Mouse (Mus musculus) liver, adult 2 months (tissue): Measurements from ENCODE around the gene Gpr160. TPM values are rescaled to one million over a fixed set of nuclear protein-coding genes. Genes with fewer than 3 reads are reported as not detected.

ENCODE experiments used
- DNase-seq: peaks from one replicate; pipeline ENCODE4 v3.0.0-alpha.2; 2011; ENCODE audit warnings: low read depth, low spot score; ENCODE audit errors: extremely low read depth
- H3K27ac ChIP-seq: fragments of 200-500 bp; replicated peaks from 2 replicates; pipeline ENCODE4 v1.5.1; 2012; ENCODE audit warnings: low read depth, mild to moderate bottlenecking, control low read depth, inconsistent platforms, low read length; ENCODE audit not compliant: insufficient read depth
- H3K27me3 ChIP-seq: fragments of 200-500 bp; 2 replicates; pipeline ENCODE4 v1.6.1; 2012; ENCODE audit warnings: mild to moderate bottlenecking, moderate library complexity, low read length, inconsistent platforms; ENCODE audit not compliant: control insufficient read depth, insufficient read depth
- H3K36me3 ChIP-seq: fragments of 200-500 bp; 2 replicates; pipeline ENCODE4 v1.6.1; 2012; ENCODE audit warnings: low read length, inconsistent platforms; ENCODE audit not compliant: control insufficient read depth, insufficient read depth
- H3K4me1 ChIP-seq: fragments of 200-500 bp; 2 replicates; pipeline ENCODE4 v1.6.1; 2011; ENCODE audit warnings: low read length; ENCODE audit not compliant: control insufficient read depth, insufficient read depth
- H3K4me3 ChIP-seq: fragments of 200-500 bp; 2 replicates; pipeline ENCODE4 v1.5.1; 2011; ENCODE audit warnings: low read depth, mild to moderate bottlenecking, control low read depth, low read length, moderate library complexity; ENCODE audit not compliant: insufficient read depth
- H3K79me2 ChIP-seq: fragments of 200-500 bp; 2 replicates; pipeline ENCODE4 v1.6.1; 2012; ENCODE audit warnings: inconsistent platforms, mild to moderate bottlenecking, low read length, moderate library complexity; ENCODE audit not compliant: control insufficient read depth, insufficient read depth
- H3K9ac ChIP-seq: fragments of 200-500 bp; 2 replicates; pipeline ENCODE4 v1.6.1; 2012; ENCODE audit warnings: low read depth, mild to moderate bottlenecking, control low read depth, inconsistent platforms, low read length
- CTCF ChIP-seq: fragments of 200-500 bp; IDR thresholded peaks from 2 replicates; pipeline ENCODE4 v1.5.1; 2011; ENCODE audit warnings: low read depth, low read length, control low read depth
- POLR2A ChIP-seq: fragments of 200-500 bp; IDR thresholded peaks from 2 replicates; pipeline ENCODE4 v1.6.1; 2011; ENCODE audit warnings: low read length, control low read depth; ENCODE audit not compliant: insufficient read depth; ENCODE audit errors: extremely low read depth
- WGBS: fragments of 180-500 bp; shearing (Covaris S2); methylation state at CpG from one replicate; pipeline ENCODE4 v1.1.7; 2018; 5-methylcytosine and 5-hydroxymethylcytosine counted together
- polyA plus RNA-seq: library from polyadenylated mRNA; depleted of rRNA; stranded (reverse); fragments of >200 nt; gene quantifications from 2 replicates; pipeline ENCODE4 v1.2.3, GENCODE M21; 2012; rRNA removed
- total RNA-seq: library from RNA; depleted of rRNA; stranded (reverse); fragments of >200 nt; gene quantifications from 2 replicates; pipeline ENCODE4 v1.2.3, GENCODE M21; 2014; rRNA removed

Gene Gpr160
- total and polyA plus RNA-seq, 2 experiments, result 0.61 to 0.83 TPM

DNA sequence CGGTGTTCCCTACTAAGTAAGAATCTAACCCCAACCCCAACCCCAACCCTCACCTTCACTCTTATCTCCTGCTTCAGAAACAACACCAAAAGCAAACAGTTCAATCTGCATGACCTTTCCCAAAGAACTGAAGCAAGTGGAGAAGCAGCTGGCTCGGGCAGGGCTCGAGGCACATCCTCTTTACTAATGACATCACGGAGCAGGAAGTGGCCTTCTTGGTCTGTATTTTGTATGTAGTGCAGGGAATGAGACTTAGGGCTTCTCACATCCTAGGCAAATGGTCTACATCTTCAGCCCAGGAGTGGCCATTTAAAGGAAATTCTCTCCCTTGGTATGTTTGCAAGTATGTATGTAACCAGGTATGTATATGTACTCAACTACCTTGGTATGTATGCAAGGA is 61.4 kb downstream of the Gpr160 start:
- Histone ChIP-seq H3K4me1 (no peaks in the 10 kb centered on the region; the same call in 1 of the 2 replicates), H3K27me3 (no peaks in the 10 kb centered on the region), H3K27ac (no peak overlapping the region), H3K9ac (no peak overlapping the region), H3K4me3 (no peak overlapping the region), H3K79me2 (no peaks in the 10 kb centered on the region), H3K36me3 (peaks cover 58% of the 10 kb centered on the region)
- 44% methylated on average over 4 of the region's 4 CpGs for WGBS
- DNase-seq, result no peak
- no peak for TF ChIP-seq CTCF
- no peak for TF ChIP-seq POLR2A

DNA sequence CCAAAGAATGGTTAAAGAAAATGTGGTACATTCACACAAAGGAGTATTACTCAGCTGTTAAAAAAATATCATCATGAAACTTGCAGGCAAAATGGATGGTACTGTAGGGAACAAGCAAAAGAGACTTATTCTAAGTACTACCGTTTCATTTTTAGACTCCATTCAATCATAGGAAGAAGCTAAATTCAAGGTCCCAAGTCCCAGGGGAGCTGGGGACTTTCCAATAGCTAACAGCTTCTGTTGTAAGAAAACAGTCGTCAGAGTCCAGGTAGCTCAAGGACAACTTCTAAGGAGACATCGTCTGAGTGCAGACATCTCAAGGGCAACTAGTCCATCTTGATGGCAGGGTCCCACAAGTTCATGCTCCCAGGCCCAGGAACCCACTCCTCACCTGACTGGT is 71.9 kb downstream of the Gpr160 start:
- H3K9ac ChIP-seq, result no peak overlapping the region
- no peaks in the 10 kb centered on the region; the same call in 1 of the 2 replicates for H3K79me2 ChIP-seq
- no peak overlapping the region for H3K27ac ChIP-seq
- no peaks in the 10 kb centered on the region for H3K27me3 ChIP-seq
- H3K4me1 ChIP-seq, result no peaks in the 10 kb centered on the region
- 87% methylated on average over 3 of the region's 3 CpGs for WGBS
- no peak for DNase-seq
- TF ChIP-seq POLR2A (no peak), CTCF (no peak)
- H3K36me3 ChIP-seq, result peaks cover 22% of the 10 kb centered on the region
- H3K4me3 ChIP-seq, result no peak overlapping the region

DNA sequence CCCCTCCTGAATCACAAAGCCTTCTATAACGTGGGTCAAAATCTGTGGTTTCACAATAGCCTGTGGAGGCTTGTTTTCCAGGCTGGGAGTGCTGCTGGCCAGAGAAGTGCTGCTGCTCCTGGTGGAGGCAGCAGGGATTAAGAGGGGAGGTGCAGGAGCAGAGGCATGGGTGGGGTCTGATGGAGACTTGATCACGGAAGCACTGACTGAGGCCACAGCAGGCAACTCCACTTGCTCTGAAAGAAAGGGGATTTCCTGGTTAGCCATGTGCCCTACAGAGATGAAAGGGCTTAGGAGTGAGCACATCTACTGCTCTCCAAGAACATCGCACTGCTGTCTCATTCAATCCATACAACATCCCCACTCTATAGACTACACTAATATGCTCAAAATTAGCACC is 74.1 kb downstream of the Gpr160 start:
- DNase-seq, result no peak
- WGBS, result 66% methylated on average over 3 of the region's 3 CpGs
- TF ChIP-seq CTCF, result peak; percentile 20; the same call in 1 of the 2 replicates
- no peak for TF ChIP-seq POLR2A
- Histone ChIP-seq H3K27ac (no peak overlapping the region), H3K27me3 (no peaks in the 10 kb centered on the region), H3K9ac (no peak overlapping the region), H3K36me3 (peaks cover 12% of the 10 kb centered on the region), H3K4me3 (no peak overlapping the region), H3K79me2 (no peaks in the 10 kb centered on the region; the same call in 1 of the 2 replicates), H3K4me1 (peaks cover 2% of the 10 kb centered on the region; the same call in 1 of the 2 replicates)

DNA sequence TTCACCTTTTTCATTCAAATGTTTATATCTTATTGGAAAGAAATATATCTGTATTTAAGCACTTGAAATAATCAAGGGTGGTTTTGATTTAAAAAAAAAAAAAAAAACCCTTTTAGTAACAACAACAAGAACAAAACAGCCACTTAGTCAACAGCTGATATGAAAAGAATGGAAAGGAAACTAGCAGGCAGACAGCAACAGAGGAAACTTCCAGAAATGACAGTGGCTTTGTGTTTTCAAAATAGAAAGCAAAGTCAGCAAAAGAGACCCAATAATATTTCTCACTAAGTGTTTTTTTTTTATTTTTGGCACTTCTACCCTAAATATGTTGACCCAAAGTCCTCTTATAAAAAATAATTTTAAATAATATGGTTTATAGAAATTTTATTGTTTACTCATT is 78.6 kb downstream of the Gpr160 start:
- Histone ChIP-seq H3K9ac (no peak overlapping the region), H3K36me3 (peaks cover 30% of the 10 kb centered on the region), H3K4me3 (no peak overlapping the region), H3K4me1 (peaks cover 2% of the 10 kb centered on the region; the same call in 1 of the 2 replicates), H3K79me2 (no peaks in the 10 kb centered on the region; the same call in 1 of the 2 replicates), H3K27ac (no peak overlapping the region), H3K27me3 (no peaks in the 10 kb centered on the region)
- TF ChIP-seq CTCF, result no peak
- TF ChIP-seq POLR2A, result no peak
- DNase-seq, result peak; percentile 14

Other genes starting within 250 kb of the Gpr160 start
- gene Lrriq4, start 211.4 kb upstream of the Gpr160 start, total RNA-seq, result not detected in 2 replicates
- not detected in 2 replicates for gene Lrriq4, start 211.4 kb upstream of the Gpr160 start, polyA plus RNA-seq
- gene Lrrc34, start 208.1 kb upstream of the Gpr160 start, total RNA-seq, result 0.09 TPM in 1 of 2 replicates, not detected in the other
- gene Lrrc34, start 208.1 kb upstream of the Gpr160 start, polyA plus RNA-seq, result not detected in 2 replicates
- not detected in 2 replicates for gene Lrrc31, start 156.1 kb upstream of the Gpr160 start, total RNA-seq
- gene Lrrc31, start 156.1 kb upstream of the Gpr160 start, polyA plus RNA-seq, result not detected in 2 replicates
- not detected in 2 replicates for gene Samd7, start 109.7 kb upstream of the Gpr160 start, total RNA-seq
- not detected in 2 replicates for gene Samd7, start 109.7 kb upstream of the Gpr160 start, polyA plus RNA-seq
- gene Sec62, start 63.1 kb upstream of the Gpr160 start, total RNA-seq, result 56.6 and 77.5 TPM in 2 replicates
- 16.3 and 19.2 TPM in 2 replicates for gene Sec62, start 63.1 kb upstream of the Gpr160 start, polyA plus RNA-seq
- 13.3 and 14.3 TPM in 2 replicates for gene Phc3, start 113.5 kb downstream of the Gpr160 start, total RNA-seq
- gene Phc3, start 113.5 kb downstream of the Gpr160 start, polyA plus RNA-seq, result 6.7 and 9.8 TPM in 2 replicates
- 11.3 and 11.6 TPM in 2 replicates for gene Prkci, start 139.8 kb downstream of the Gpr160 start, total RNA-seq
- gene Prkci, start 139.8 kb downstream of the Gpr160 start, polyA plus RNA-seq, result 4.4 and 4.9 TPM in 2 replicates
- 5.8 and 6.9 TPM in 2 replicates for gene Skil, start 239.1 kb downstream of the Gpr160 start, total RNA-seq
- gene Skil, start 239.1 kb downstream of the Gpr160 start, polyA plus RNA-seq, result 1.7 and 2.0 TPM in 2 replicates